Mouse (Mus musculus): Measurements from ENCODE around the gene Adarb2.

- TF ChIP-seq CTCF (IDR thresholded peaks at IDR 0.05; ENCODE audit: control insufficient read depth, insufficient read depth, low read length) (no peak), POLR2A (IDR thresholded peaks at IDR 0.05; ENCODE audit: borderline replicate concordance, control insufficient read depth, low read depth, low read length) (no peak)
Measured at GRCm38 (mm10) chr13:8737139-8737865, 534.6 kb downstream of the Adarb2 start.
